Mouse (Mus musculus) cerebellum, adult 9-11 months (tissue): ENCODE measurements at regions not wholly inside any gene's neighbourhood (a gene's known extent, or its start where the extent isn't known, plus 50 kb on each side); places are given as distances from the start of the nearest gene placed in this dataset.
A peak's percentile ranks its signal among the peaks of the same experiment; 100 is the strongest.
"Not testable (repeated sequence)": the region's sequence is repeated elsewhere in the genome, so short reads cannot be mapped to it uniquely, and the experiment has no call there.

ENCODE experiments used
- DNase-seq: peaks from one replicate; pipeline ENCODE4 v3.0.0; 2022

- DNase-seq, result not testable (repeated sequence)
Observed at GRCm38 (mm10) chr14:53785547-53785946, 468.4 kb downstream of the Dad1 start.

GRCm38 (mm10) chr14:53777375-53777774, 476.5 kb downstream of the Dad1 start:
- no peak for DNase-seq

- DNase-seq, result peak; percentile 4
Observed at GRCm38 (mm10) chr14:53776717-53777116, 477.2 kb downstream of the Dad1 start.

- not testable (repeated sequence) for DNase-seq
Observed at GRCm38 (mm10) chr14:53766501-53766900, 487.4 kb downstream of the Dad1 start.

- DNase-seq, result not testable (repeated sequence)
Observed at GRCm38 (mm10) chr14:53765918-53766317, 488.0 kb downstream of the Dad1 start.

GRCm38 (mm10) chr14:53760578-53760977, 493.3 kb downstream of the Dad1 start:
- not testable (repeated sequence) for DNase-seq

GRCm38 (mm10) chr14:53757782-53758181, 496.1 kb downstream of the Dad1 start:
- DNase-seq, result not testable (repeated sequence)

GRCm38 (mm10) chr14:53757095-53757494, 496.8 kb downstream of the Dad1 start:
- DNase-seq, result not testable (repeated sequence)

- DNase-seq, result no peak
Observed at GRCm38 (mm10) chr14:53750703-53751441, 503.0 kb downstream of the Dad1 start.

GRCm38 (mm10) chr14:53743552-53743951, 510.4 kb downstream of the Dad1 start:
- not testable (repeated sequence) for DNase-seq

GRCm38 (mm10) chr14:53742864-53743263, 511.0 kb downstream of the Dad1 start:
- DNase-seq, result not testable (repeated sequence)

- DNase-seq, result not testable (repeated sequence)
Observed at GRCm38 (mm10) chr14:53741246-53741645, 512.7 kb downstream of the Dad1 start.

GRCm38 (mm10) chr14:53737962-53738361, 515.9 kb downstream of the Dad1 start:
- not testable (repeated sequence) for DNase-seq

GRCm38 (mm10) chr14:53736274-53736673, 517.6 kb downstream of the Dad1 start:
- DNase-seq, result not testable (repeated sequence)

- not testable (repeated sequence) for DNase-seq
Observed at GRCm38 (mm10) chr14:53731600-53731999, 522.3 kb downstream of the Dad1 start.

GRCm38 (mm10) chr14:53729877-53730276, 524.0 kb downstream of the Dad1 start:
- not testable (repeated sequence) for DNase-seq

- DNase-seq, result not testable (repeated sequence)
Observed at GRCm38 (mm10) chr14:53729149-53729548, 524.8 kb downstream of the Dad1 start.

GRCm38 (mm10) chr14:53726914-53727313, 527.0 kb downstream of the Dad1 start:
- DNase-seq, result not testable (repeated sequence)

- DNase-seq, result not testable (repeated sequence)
Observed at GRCm38 (mm10) chr14:53723611-53724010, 530.3 kb downstream of the Dad1 start.

GRCm38 (mm10) chr14:53721901-53722300, 532.0 kb downstream of the Dad1 start:
- not testable (repeated sequence) for DNase-seq

GRCm38 (mm10) chr14:53709627-53710026, 544.3 kb downstream of the Dad1 start:
- not testable (repeated sequence) for DNase-seq

GRCm38 (mm10) chr14:53704351-53704750, 549.6 kb downstream of the Dad1 start:
- DNase-seq, result not testable (repeated sequence)

- DNase-seq, result not testable (repeated sequence)
Observed at GRCm38 (mm10) chr14:53703593-53703992, 550.3 kb downstream of the Dad1 start.

GRCm38 (mm10) chr14:53684100-53684499, 569.8 kb downstream of the Dad1 start:
- not testable (repeated sequence) for DNase-seq
